Mouse (Mus musculus) liver, embryonic 16.5 days (tissue): ENCODE measurements at regions not wholly inside any gene's neighbourhood (a gene's known extent, or its start where the extent isn't known, plus 50 kb on each side); places are given as distances from the start of the nearest gene placed in this dataset.
"Not testable (repeated sequence)": the region's sequence is repeated elsewhere in the genome, so short reads cannot be mapped to it uniquely, and the experiment has no call there.

Experiments
- ATAC-seq: fragments of 200-750 bp; cut with Nextera tagmentation; 2 replicates; pipeline ENCODE4 v1.8.0; 2017; ENCODE audit warnings: low read depth, mild to moderate bottlenecking, moderate number of reproducible peaks, moderate library complexity
- H3K27ac ChIP-seq: fragments of 300-500 bp; sonication (generic); 2 replicates; pipeline ENCODE4 v1.5.1; 2014; ENCODE audit warnings: mild to moderate bottlenecking, low read length
- H3K27me3 ChIP-seq: fragments of 300-500 bp; sonication (generic); 2 replicates; pipeline ENCODE4 v1.6.1; 2014; ENCODE audit warnings: low read depth, low read length, mixed read lengths; ENCODE audit not compliant: control insufficient read depth, insufficient read depth
- H3K36me3 ChIP-seq: fragments of 300-500 bp; sonication (generic); 2 replicates; pipeline ENCODE4 v1.6.1; 2014; ENCODE audit warnings: mild to moderate bottlenecking; ENCODE audit not compliant: control insufficient read depth, insufficient read depth
- H3K4me1 ChIP-seq: fragments of 300-500 bp; sonication (generic); 2 replicates; pipeline ENCODE4 v1.6.1; 2014; ENCODE audit warnings: low read depth, low read length, mixed read lengths; ENCODE audit not compliant: control insufficient read depth
- H3K4me2 ChIP-seq: fragments of 300-500 bp; sonication (generic); 2 replicates; pipeline ENCODE4 v1.6.1; 2014; ENCODE audit warnings: low read depth, low read length, mixed read lengths
- H3K4me3 ChIP-seq: fragments of 300-500 bp; sonication (generic); 2 replicates; pipeline ENCODE4 v1.5.1; 2014; ENCODE audit warnings: low read depth, mild to moderate bottlenecking, low read length
- H3K9ac ChIP-seq: fragments of 300-500 bp; sonication (generic); 2 replicates; pipeline ENCODE4 v1.6.1; 2014; ENCODE audit warnings: low read depth, low read length
- H3K9me3 ChIP-seq: fragments of 300-500 bp; sonication (generic); replicated peaks from 2 replicates; pipeline ENCODE4 v1.6.1; 2016; ENCODE audit warnings: low read length; ENCODE audit not compliant: control insufficient read depth
- WGBS: fragments of 180-500 bp; shearing (Covaris S2); extraction: QIAGEN DNeasy Blood & Tissue Kit; methylation state at CpG from one replicate; pipeline ENCODE4 v1.1.7; 2014; ENCODE audit not compliant: insufficient replicate concordance; 5-methylcytosine and 5-hydroxymethylcytosine counted together

GRCm38 (mm10) chr14:86599511-86599910 lies 541.5 kb downstream of the Diaph3 start:
- H3K27ac ChIP-seq: no peak overlapping the region
- H3K27me3 ChIP-seq: no peaks in the 10 kb centered on the region
- no peaks in the 10 kb centered on the region for H3K4me1 ChIP-seq
- H3K4me2 ChIP-seq: no peak overlapping the region
- no peaks in the 10 kb centered on the region for H3K9me3 ChIP-seq
- no peaks in the 10 kb centered on the region for H3K36me3 ChIP-seq
- no peak overlapping the region for H3K9ac ChIP-seq
- ATAC-seq: no peak
- no peak overlapping the region for H3K4me3 ChIP-seq
- WGBS: 48% methylated on average over 3 of the region's 3 CpGs

GRCm38 (mm10) chr14:86588525-86588924 lies 552.5 kb downstream of the Diaph3 start:
- Histone ChIP-seq H3K9ac (no peak overlapping the region), H3K9me3 (no peaks in the 10 kb centered on the region; the same call in 1 of the 2 replicates), H3K4me2 (no peak overlapping the region), H3K27me3 (no peaks in the 10 kb centered on the region), H3K36me3 (no peaks in the 10 kb centered on the region), H3K4me1 (no peaks in the 10 kb centered on the region), H3K4me3 (no peak overlapping the region), H3K27ac (no peak overlapping the region)
- ATAC-seq: no peak
- WGBS: 52% methylated on average over 2 of the region's 2 CpGs

GRCm38 (mm10) chr14:86585959-86586358 lies 555.1 kb downstream of the Diaph3 start:
- not testable (repeated sequence) for H3K4me2 ChIP-seq, H3K9ac ChIP-seq, H3K9me3 ChIP-seq, ATAC-seq, H3K4me3 ChIP-seq, H3K36me3 ChIP-seq, H3K27ac ChIP-seq, H3K4me1 ChIP-seq, H3K27me3 ChIP-seq
- WGBS: 41% methylated on average over 5 of the region's 5 CpGs

- H3K4me3 ChIP-seq: no peak overlapping the region
- H3K4me1 ChIP-seq: no peaks in the 10 kb centered on the region
- H3K27ac ChIP-seq: no peak overlapping the region
- no peaks in the 10 kb centered on the region for H3K36me3 ChIP-seq
- H3K4me2 ChIP-seq: no peak overlapping the region
- H3K27me3 ChIP-seq: no peaks in the 10 kb centered on the region
- no peaks in the 10 kb centered on the region for H3K9me3 ChIP-seq
- WGBS: 40% methylated on average over 2 of the region's 2 CpGs
- H3K9ac ChIP-seq: no peak overlapping the region
- no peak for ATAC-seq
These were observed 578.3 kb downstream of the Diaph3 start for GRCm38 (mm10) chr14:86562728-86563127.

DNA sequence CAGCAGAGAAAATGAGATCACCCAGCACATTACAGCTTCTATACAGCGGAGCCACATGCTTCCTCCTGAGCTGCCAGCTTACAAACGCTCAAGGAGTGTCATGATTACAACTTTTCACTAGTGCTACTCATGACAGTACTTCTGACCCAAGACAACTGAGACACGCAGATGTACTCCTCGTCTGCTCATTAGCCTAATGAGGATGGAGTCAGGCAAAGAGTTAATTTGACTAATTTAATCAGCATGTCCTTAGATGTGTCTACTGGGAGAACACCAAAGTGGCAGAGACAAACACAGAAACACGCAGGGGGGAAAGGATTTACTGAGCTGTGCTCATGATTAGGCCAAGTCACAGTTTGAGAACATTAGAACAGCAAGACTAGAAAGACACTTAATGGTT lies 603.0 kb downstream of the Diaph3 start:
- Histone ChIP-seq H3K4me2 (no peak overlapping the region), H3K4me1 (no peaks in the 10 kb centered on the region), H3K27ac (no peak overlapping the region), H3K4me3 (no peak overlapping the region), H3K36me3 (no peaks in the 10 kb centered on the region), H3K9me3 (no peaks in the 10 kb centered on the region), H3K27me3 (no peaks in the 10 kb centered on the region), H3K9ac (no peak overlapping the region)
- no peak for ATAC-seq
- WGBS: 50% methylated on average over 5 of the region's 5 CpGs

GRCm38 (mm10) chr14:86536341-86537027 lies 604.6 kb downstream of the Diaph3 start:
- no peak overlapping the region for H3K4me2 ChIP-seq
- H3K9ac ChIP-seq: no peak overlapping the region
- no peaks in the 10 kb centered on the region for H3K9me3 ChIP-seq
- no peak for ATAC-seq
- no peaks in the 10 kb centered on the region for H3K36me3 ChIP-seq
- H3K27me3 ChIP-seq: no peaks in the 10 kb centered on the region
- WGBS: 65% methylated on average over 1 of the region's 1 CpGs
- H3K4me3 ChIP-seq: no peak overlapping the region
- no peak overlapping the region for H3K27ac ChIP-seq
- no peaks in the 10 kb centered on the region for H3K4me1 ChIP-seq

DNA sequence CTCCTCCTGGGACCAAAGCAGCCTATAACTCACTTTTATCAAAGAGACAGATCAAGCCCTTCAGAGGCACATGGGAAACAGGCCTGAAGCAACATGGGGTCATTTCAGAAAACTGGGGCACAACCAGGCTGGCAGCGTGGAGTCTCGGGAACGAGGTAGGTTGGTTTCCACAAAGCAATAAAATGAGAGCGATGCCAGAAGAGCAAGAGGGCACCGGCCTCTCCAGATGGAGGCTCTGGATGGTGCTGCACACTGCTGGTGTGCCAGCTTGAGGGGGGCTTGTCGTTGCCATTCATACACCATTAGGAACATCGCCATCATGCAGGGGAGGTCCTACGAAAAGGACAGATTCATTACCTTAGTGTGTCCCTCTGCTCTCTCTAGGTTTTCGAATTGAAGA lies 630.6 kb downstream of the Diaph3 start:
- no peak overlapping the region for H3K4me3 ChIP-seq
- WGBS: 71% methylated on average over 9 of the region's 9 CpGs
- H3K4me1 ChIP-seq: no peaks in the 10 kb centered on the region
- H3K4me2 ChIP-seq: no peak overlapping the region
- no peak overlapping the region for H3K9ac ChIP-seq
- H3K36me3 ChIP-seq: no peaks in the 10 kb centered on the region
- H3K9me3 ChIP-seq: no peaks in the 10 kb centered on the region
- no peak overlapping the region for H3K27ac ChIP-seq
- no peak for ATAC-seq
- H3K27me3 ChIP-seq: no peaks in the 10 kb centered on the region

DNA sequence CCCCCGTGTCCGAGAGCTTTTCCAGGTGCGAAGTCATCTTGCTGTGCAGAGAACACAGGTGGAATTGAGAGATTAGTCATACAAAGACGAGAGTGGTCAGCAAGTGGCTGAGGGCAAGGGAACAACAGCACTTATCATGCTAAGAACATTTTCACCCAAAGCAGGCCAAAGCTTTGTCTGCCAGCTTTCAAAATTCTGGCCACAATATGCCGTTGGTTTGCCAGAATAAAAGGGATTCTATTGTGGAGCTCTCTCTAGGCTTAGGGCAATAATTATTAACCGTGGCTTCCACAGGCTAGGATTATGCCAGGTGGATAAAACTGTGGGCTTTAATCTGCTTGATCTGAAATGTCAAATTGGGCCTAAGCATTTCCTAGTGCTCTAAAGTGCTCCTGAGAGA lies 631.3 kb downstream of the Diaph3 start:
- Histone ChIP-seq H3K36me3 (no peaks in the 10 kb centered on the region), H3K9ac (no peak overlapping the region), H3K9me3 (no peaks in the 10 kb centered on the region), H3K27me3 (no peaks in the 10 kb centered on the region), H3K4me1 (no peaks in the 10 kb centered on the region), H3K4me3 (no peak overlapping the region), H3K4me2 (no peak overlapping the region), H3K27ac (no peak overlapping the region)
- no peak for ATAC-seq
- 67% methylated on average over 6 of the region's 6 CpGs for WGBS

GRCm38 (mm10) chr14:86506286-86506685 lies 634.7 kb downstream of the Diaph3 start:
- WGBS: 64% methylated on average over 6 of the region's 6 CpGs
- H3K27me3 ChIP-seq: no peaks in the 10 kb centered on the region
- H3K27ac ChIP-seq: no peak overlapping the region
- no peak overlapping the region for H3K4me2 ChIP-seq
- H3K9ac ChIP-seq: no peak overlapping the region
- H3K4me3 ChIP-seq: no peak overlapping the region
- H3K4me1 ChIP-seq: no peaks in the 10 kb centered on the region
- ATAC-seq: no peak
- H3K9me3 ChIP-seq: no peaks in the 10 kb centered on the region
- no peaks in the 10 kb centered on the region for H3K36me3 ChIP-seq
